Mouse (Mus musculus) Patski (cell line): ENCODE results near the gene Spdye4c. TPM values are rescaled to one million over a fixed set of nuclear protein-coding genes. Genes with fewer than 3 reads are reported as not detected.
A peak's percentile ranks its signal among the peaks of the same experiment; 100 is the strongest.

Source experiments
- ATAC-seq: fragments of 100-300 bp; one replicate; pipeline ENCODE4 v1.8.0; 2021
- CTCF ChIA-PET: fragments of 350-600 bp; sonication (Branson Sonifier 250); formaldehyde crosslinking; loops from one replicate; lab custom pipeline; 2022; ENCODE audit warnings: inconsistent platforms; lab: Charles Lee
- POLR2A ChIA-PET: fragments of 350-600 bp; sonication (Branson Sonifier 250); formaldehyde crosslinking; loops from one replicate; lab custom pipeline; 2022; ENCODE audit warnings: antibody characterized with exemption, inconsistent platforms; lab: Charles Lee
- DNase-seq: peaks from one replicate; pipeline ENCODE4 v3.0.0-alpha.2; 2011; ENCODE audit warnings: low read depth, low spot score
- H3K27me3 ChIP-seq: fragments of 371-371 bp; one replicate; pipeline ENCODE4 v1.5.1; 2021
- CTCF ChIP-seq: fragments of 100-300 bp; IDR thresholded peaks from one replicate; pipeline ENCODE4 v1.5.1; 2021
- in situ Hi-C: fragments of 300-500 bp; cut with MboI; formaldehyde crosslinking; loops from 3 replicates; pipeline ENCODE4 v1.11.1; 2018; ENCODE audit warnings: low pct_unique_long_range_greater_than_20kb, mixed read lengths
- polyA plus RNA-seq: library from polyadenylated mRNA; unstranded; gene quantifications from one replicate; pipeline ENCODE4 v1.2.3, GENCODE M21; 2021

Spdye4c gene
- polyA plus RNA-seq: not detected

- no peak for TF ChIP-seq CTCF
- no peak for DNase-seq
- POLR2A ChIA-PET: no interaction called here
- in situ Hi-C loops: no loop called here
- no peak for ATAC-seq
- CTCF ChIA-PET: no interaction called here
- peaks cover 7% of the 10 kb centered on the region for H3K27me3 ChIP-seq
These were observed at the start of gene Spdye4c for GRCm38 (mm10) chr2:128590909-128591308. TSS of gene Spdye4c (plus strand) at chr2:128591209.

- CTCF ChIA-PET: interaction anchor here (1.3 to 2.9 kb wide), 2 partner anchors 23 to 28 kb away, joined by 4 to 14 read pairs; no protein-coding TSS in a partner anchor
- in situ Hi-C loops: loop anchor here (10.0 kb wide), 3 partner anchors 109 to 329 kb away; no protein-coding TSS in a partner anchor
- DNase-seq (no peak), ATAC-seq (no peak)
- no peaks in the 10 kb centered on the region for H3K27me3 ChIP-seq
- POLR2A ChIA-PET: no interaction called here
- no peak for TF ChIP-seq CTCF
These were observed 47.5 kb upstream of the Spdye4c start for GRCm38 (mm10) chr2:128543495-128543894.

- DNase-seq (peak; percentile 98), ATAC-seq (peak; percentile 96)
- POLR2A ChIA-PET: interaction anchor here (0.8 kb wide), 1 partner anchor 22 kb away, joined by 3 read pairs; no protein-coding TSS in a partner anchor
- in situ Hi-C loops: loop anchor here (10.0 kb wide), 3 partner anchors 110 to 330 kb away; no protein-coding TSS in a partner anchor
- peak; percentile 88 for TF ChIP-seq CTCF
- CTCF ChIA-PET: interaction anchor here (0.9 to 2.9 kb wide), 12 partner anchors 10 to 422 kb away, joined by 3 to 14 read pairs (median 4); no protein-coding TSS in a partner anchor
- no peaks in the 10 kb centered on the region for H3K27me3 ChIP-seq
These were observed 46.4 kb upstream of the Spdye4c start for GRCm38 (mm10) chr2:128544421-128545137.

DNA sequence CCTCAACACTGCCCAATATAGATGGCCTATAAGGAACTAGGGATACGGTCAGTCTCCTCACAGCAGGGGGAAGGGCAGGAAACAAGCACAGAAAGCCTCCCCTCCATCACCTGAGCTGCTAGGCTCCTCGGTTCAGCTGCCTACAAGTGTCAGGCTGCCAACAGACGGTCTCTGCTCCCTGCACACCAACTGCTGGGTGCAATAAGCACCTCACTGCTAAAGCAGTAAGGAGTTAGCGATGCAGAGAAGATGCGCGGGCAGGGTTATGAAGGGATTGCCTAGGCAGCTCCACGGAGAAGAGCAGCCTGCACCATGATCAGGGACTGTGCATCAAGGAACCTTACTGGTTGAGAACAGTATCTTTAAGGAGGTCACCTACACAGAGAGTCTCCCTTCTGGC, 45.6 kb upstream of the Spdye4c start:
- H3K27me3 ChIP-seq: no peaks in the 10 kb centered on the region
- in situ Hi-C loops: loop anchor here (10.0 kb wide), 3 partner anchors 111 to 331 kb away; no protein-coding TSS in a partner anchor
- no peak for TF ChIP-seq CTCF
- DNase-seq (no peak), ATAC-seq (no peak)
- CTCF ChIA-PET: interaction anchor here (0.8 to 2.9 kb wide), 10 partner anchors 9 to 423 kb away, joined by 3 to 14 read pairs (median 4); no protein-coding TSS in a partner anchor
- POLR2A ChIA-PET: interaction anchor here (0.8 kb wide), 1 partner anchor 21 kb away, joined by 3 read pairs; no protein-coding TSS in a partner anchor

- ATAC-seq (no peak), DNase-seq (no peak)
- no peak for TF ChIP-seq CTCF
- in situ Hi-C loops: loop anchor here (10.0 kb wide), 3 partner anchors 112 to 332 kb away; no protein-coding TSS in a partner anchor
- CTCF ChIA-PET: interaction anchor here (0.7 to 2.5 kb wide), 3 partner anchors 20 to 139 kb away, joined by 3 to 11 read pairs (median 3); no protein-coding TSS in a partner anchor
- POLR2A ChIA-PET: no interaction called here
- no peaks in the 10 kb centered on the region for H3K27me3 ChIP-seq
These were observed 43.9 kb upstream of the Spdye4c start for GRCm38 (mm10) chr2:128547079-128547478.

- ChIA-PET POLR2A (no interaction called here), CTCF (interaction anchor here (2.5 kb wide), 1 partner anchor 19 kb away, joined by 11 read pairs; no protein-coding TSS in a partner anchor)
- TF ChIP-seq CTCF: no peak
- no peak for ATAC-seq
- no peaks in the 10 kb centered on the region for H3K27me3 ChIP-seq
- in situ Hi-C loops: loop anchor here (10.0 kb wide), 3 partner anchors 113 to 333 kb away; no protein-coding TSS in a partner anchor
- DNase-seq: no peak
These were observed 42.7 kb upstream of the Spdye4c start for GRCm38 (mm10) chr2:128548262-128548661.

- DNase-seq (no peak), ATAC-seq (no peak)
- ChIA-PET CTCF (interaction anchor here (1.3 kb wide), 1 partner anchor 121 kb away, joined by 3 read pairs; no protein-coding TSS in a partner anchor), POLR2A (no interaction called here)
- TF ChIP-seq CTCF: no peak
- in situ Hi-C loops: loop anchor here (10.0 kb wide), 3 partner anchors 115 to 335 kb away; no protein-coding TSS in a partner anchor
- H3K27me3 ChIP-seq: no peaks in the 10 kb centered on the region
These were observed 41.4 kb upstream of the Spdye4c start for GRCm38 (mm10) chr2:128549561-128549960.

- TF ChIP-seq CTCF: no peak
- no peaks in the 10 kb centered on the region for H3K27me3 ChIP-seq
- ATAC-seq (no peak), DNase-seq (no peak)
- in situ Hi-C loops: loop anchor here (10.0 kb wide), 3 partner anchors 115 to 335 kb away; no protein-coding TSS in a partner anchor
- POLR2A ChIA-PET: no interaction called here
- CTCF ChIA-PET: interaction anchor here (1.3 kb wide), 1 partner anchor 121 kb away, joined by 3 read pairs; no protein-coding TSS in a partner anchor
These were observed 41.0 kb upstream of the Spdye4c start for GRCm38 (mm10) chr2:128549963-128550362.

- in situ Hi-C loops: no loop called here
- DNase-seq: no peak
- TF ChIP-seq CTCF: no peak
- CTCF ChIA-PET: interaction anchor here (1.0 kb wide), 1 partner anchor 17 kb away, joined by 3 read pairs; no protein-coding TSS in a partner anchor
- H3K27me3 ChIP-seq: no peaks in the 10 kb centered on the region
- POLR2A ChIA-PET: no interaction called here
- no peak for ATAC-seq
These were observed 38.8 kb upstream of the Spdye4c start for GRCm38 (mm10) chr2:128552080-128552791.
